Mouse (Mus musculus) hindbrain, embryonic 11.5 days (tissue): Measurements from ENCODE around the gene Cxcl12. TPM values are rescaled to one million over a fixed set of nuclear protein-coding genes. Genes with fewer than 3 reads are reported as not detected.

Experiments
- ATAC-seq: fragments of 200-750 bp; cut with Nextera tagmentation; 2 replicates; pipeline ENCODE4 v1.8.0; 2017; ENCODE audit warnings: mild to moderate bottlenecking, moderate TSS enrichment, moderate library complexity; ENCODE audit not compliant: low FRiP score
- DNase-seq: peaks from one replicate; pipeline ENCODE4 v3.0.0-alpha.2; 2015; ENCODE audit warnings: low spot score
- H3K27ac ChIP-seq: fragments of 300-500 bp; sonication (generic); 2 replicates; pipeline ENCODE4 v1.5.1; 2014; ENCODE audit warnings: mild to moderate bottlenecking, low read depth, low read length
- H3K27me3 ChIP-seq: fragments of 300-500 bp; sonication (generic); 2 replicates; pipeline ENCODE4 v1.6.1; 2014; ENCODE audit warnings: mild to moderate bottlenecking, low read length, moderate library complexity, mixed read lengths; ENCODE audit not compliant: control insufficient read depth, insufficient read depth
- H3K36me3 ChIP-seq: fragments of 300-500 bp; sonication (generic); 2 replicates; pipeline ENCODE4 v1.6.1; 2014; ENCODE audit warnings: mild to moderate bottlenecking, low read length, moderate library complexity, mixed read lengths; ENCODE audit not compliant: control insufficient read depth, insufficient read depth
- H3K4me1 ChIP-seq: fragments of 300-500 bp; sonication (generic); replicated peaks from 2 replicates; pipeline ENCODE4 v1.6.1; 2014; ENCODE audit warnings: low read length, mixed read lengths; ENCODE audit not compliant: control insufficient read depth, insufficient read depth
- H3K4me2 ChIP-seq: fragments of 300-500 bp; sonication (generic); replicated peaks from 2 replicates; pipeline ENCODE4 v1.6.1; 2014; ENCODE audit warnings: mild to moderate bottlenecking, low read depth, low read length
- H3K4me3 ChIP-seq: fragments of 300-500 bp; sonication (generic); 2 replicates; pipeline ENCODE4 v1.5.1; 2014; ENCODE audit warnings: low read depth, low read length
- H3K9ac ChIP-seq: fragments of 300-500 bp; sonication (generic); 2 replicates; pipeline ENCODE4 v1.6.1; 2014; ENCODE audit warnings: low read depth, low read length
- H3K9me3 ChIP-seq: fragments of 300-500 bp; sonication (generic); 2 replicates; pipeline ENCODE4 v1.6.1; 2016; ENCODE audit warnings: low read length; ENCODE audit not compliant: control insufficient read depth
- WGBS: fragments of 180-500 bp; shearing (Covaris S2); extraction: QIAGEN DNeasy Blood & Tissue Kit; methylation state at CpG from one replicate; pipeline ENCODE4 v1.1.7; 2014; 5-methylcytosine and 5-hydroxymethylcytosine counted together
- polyA plus RNA-seq: library from polyadenylated mRNA; unstranded; fragments of >200 nt; fragmentation: Nextera tagmentation; extraction: Ambion mirVana; gene quantifications from 2 replicates; pipeline ENCODE4 v1.2.1, GENCODE M21; 2014

The Cxcl12 gene
- polyA plus RNA-seq, 1 experiment from 2014 or later, result 65.1 TPM

DNA sequence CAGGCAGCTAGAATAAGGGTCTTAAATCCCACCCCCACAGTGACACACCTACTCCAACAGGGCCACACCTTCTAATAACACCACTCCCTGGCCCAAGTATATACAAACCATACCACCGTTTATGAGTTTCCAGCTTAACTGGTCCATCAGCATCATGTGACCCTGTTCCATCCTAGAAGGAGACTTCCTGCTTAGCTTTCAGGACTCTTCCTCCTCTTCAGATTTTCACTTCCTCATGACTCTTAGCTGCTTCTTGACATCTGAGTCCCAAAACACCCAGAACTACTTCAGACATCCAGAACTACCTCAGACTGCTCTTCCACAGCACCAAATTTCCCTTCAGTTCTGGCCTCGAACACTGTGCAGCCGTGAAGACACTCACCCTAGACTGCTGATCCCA, 22.1 kb downstream of the Cxcl12 start:
- Histone ChIP-seq H3K9ac (no peak overlapping the region), H3K4me2 (no peak overlapping the region), H3K9me3 (no peaks in the 10 kb centered on the region), H3K4me1 (no peaks in the 10 kb centered on the region), H3K27ac (no peak overlapping the region), H3K27me3 (no peaks in the 10 kb centered on the region), H3K4me3 (no peak overlapping the region), H3K36me3 (no peaks in the 10 kb centered on the region)
- ATAC-seq (no peak), DNase-seq (no peak)
- 98% methylated on average over 3 of the region's 3 CpGs for WGBS

DNA sequence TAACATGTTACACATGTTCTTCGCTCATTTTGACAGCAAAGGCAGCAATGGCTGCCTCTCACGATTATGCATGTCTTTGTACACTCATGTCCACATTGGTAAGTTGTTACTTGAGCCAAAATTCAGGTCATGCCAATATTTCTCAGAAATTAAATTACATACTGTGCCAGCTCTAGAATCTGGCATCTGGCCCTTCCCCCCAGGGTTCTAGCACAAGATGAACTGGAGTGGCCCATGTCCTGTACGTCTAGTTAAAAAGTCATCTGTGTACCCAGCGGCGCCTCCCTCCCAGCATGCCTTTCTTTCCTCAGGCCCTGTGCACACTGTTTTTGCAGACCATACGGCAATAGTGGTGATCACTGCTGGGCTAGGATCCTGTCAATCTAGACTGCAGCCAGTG, 23.4 kb downstream of the Cxcl12 start:
- DNase-seq, result no peak

DNA sequence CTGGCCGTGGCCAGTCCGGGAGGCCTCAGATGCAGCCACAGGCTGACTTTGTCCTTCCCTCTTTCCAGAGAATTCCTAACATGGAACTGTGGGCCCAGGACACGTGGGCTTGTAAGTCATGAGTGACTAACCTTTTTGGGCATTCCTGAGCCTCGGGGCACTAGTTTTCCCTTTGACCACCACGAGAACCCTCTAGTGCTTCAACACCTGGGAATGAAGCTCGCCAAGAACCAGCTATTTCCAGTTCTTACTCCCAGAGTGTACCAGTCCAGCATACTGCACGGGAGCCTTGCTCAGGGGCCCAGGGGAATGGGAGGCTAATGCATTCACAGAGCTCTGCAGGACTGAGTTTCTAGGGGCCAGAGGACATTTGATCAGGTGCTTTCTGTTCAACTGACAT, 24.3 kb downstream of the Cxcl12 start:
- H3K4me3 ChIP-seq, result no peak overlapping the region
- no peak overlapping the region for H3K27ac ChIP-seq
- 86% methylated on average over 7 of the region's 7 CpGs for WGBS
- H3K27me3 ChIP-seq, result no peaks in the 10 kb centered on the region
- H3K4me2 ChIP-seq, result no peak overlapping the region
- DNase-seq (no peak), ATAC-seq (no peak)
- no peaks in the 10 kb centered on the region for H3K4me1 ChIP-seq
- H3K9me3 ChIP-seq, result no peaks in the 10 kb centered on the region
- H3K9ac ChIP-seq, result no peak overlapping the region
- H3K36me3 ChIP-seq, result no peaks in the 10 kb centered on the region

More for the DNA sequence above, 23.4 kb downstream of the Cxcl12 start:
- Histone ChIP-seq H3K27ac (no peak overlapping the region), H3K4me2 (no peak overlapping the region), H3K4me3 (no peak overlapping the region), H3K9me3 (no peaks in the 10 kb centered on the region), H3K27me3 (no peaks in the 10 kb centered on the region), H3K36me3 (no peaks in the 10 kb centered on the region), H3K4me1 (no peaks in the 10 kb centered on the region), H3K9ac (no peak overlapping the region)
- 87% methylated on average over 6 of the region's 6 CpGs for WGBS
- ATAC-seq, result no peak

DNA sequence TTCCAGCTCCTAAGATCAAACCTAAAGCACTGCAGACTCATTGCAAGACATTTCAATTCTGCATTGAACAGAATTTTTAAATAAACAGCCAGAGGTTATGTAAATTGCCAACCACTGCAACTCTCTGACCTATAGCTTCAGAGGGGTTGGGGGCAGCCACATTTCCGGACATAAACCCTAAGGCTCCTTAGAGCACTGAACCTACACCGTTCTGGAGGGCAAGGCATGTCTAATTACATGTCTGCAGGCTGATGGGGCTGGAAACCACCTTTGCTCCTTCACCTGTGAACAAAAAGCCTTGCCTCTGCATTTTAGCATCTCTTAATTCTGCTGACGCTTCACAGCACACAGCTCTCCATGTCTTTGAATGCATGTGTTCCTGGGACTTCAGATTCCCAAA, 26.9 kb downstream of the Cxcl12 start:
- WGBS, result 75% methylated on average over 3 of the region's 3 CpGs
- Histone ChIP-seq H3K36me3 (no peaks in the 10 kb centered on the region), H3K27me3 (no peaks in the 10 kb centered on the region), H3K4me2 (no peak overlapping the region), H3K4me1 (no peaks in the 10 kb centered on the region), H3K4me3 (no peak overlapping the region), H3K9ac (no peak overlapping the region), H3K27ac (no peak overlapping the region), H3K9me3 (no peaks in the 10 kb centered on the region)
- ATAC-seq (no peak), DNase-seq (no peak)

DNA sequence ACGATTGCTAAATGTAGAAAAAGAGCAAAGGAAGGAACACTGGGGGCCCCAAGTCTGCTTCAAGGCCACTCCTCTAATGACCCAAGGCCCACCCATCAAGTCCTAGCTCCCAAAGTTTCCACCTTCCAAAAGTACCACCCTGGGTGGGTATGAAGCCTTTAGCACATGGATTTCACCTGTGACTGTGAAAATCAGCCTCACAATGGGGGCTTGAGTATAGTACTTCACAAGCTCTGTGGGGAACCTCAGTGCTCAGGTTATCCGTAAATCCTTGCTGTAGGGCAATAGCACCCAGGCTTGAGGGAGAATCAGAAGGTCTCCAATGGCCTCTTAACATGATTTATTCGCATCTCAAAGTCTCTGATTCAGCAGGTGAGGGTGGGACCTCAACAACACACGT, 30.5 kb downstream of the Cxcl12 start:
- 80% methylated on average over 4 of the region's 4 CpGs for WGBS
- H3K36me3 ChIP-seq, result no peaks in the 10 kb centered on the region
- H3K9ac ChIP-seq, result no peak overlapping the region
- H3K4me2 ChIP-seq, result no peak overlapping the region
- no peak overlapping the region for H3K27ac ChIP-seq
- H3K4me1 ChIP-seq, result no peaks in the 10 kb centered on the region
- no peak overlapping the region for H3K4me3 ChIP-seq
- ATAC-seq (no peak), DNase-seq (no peak)
- no peaks in the 10 kb centered on the region for H3K27me3 ChIP-seq
- H3K9me3 ChIP-seq, result no peaks in the 10 kb centered on the region

DNA sequence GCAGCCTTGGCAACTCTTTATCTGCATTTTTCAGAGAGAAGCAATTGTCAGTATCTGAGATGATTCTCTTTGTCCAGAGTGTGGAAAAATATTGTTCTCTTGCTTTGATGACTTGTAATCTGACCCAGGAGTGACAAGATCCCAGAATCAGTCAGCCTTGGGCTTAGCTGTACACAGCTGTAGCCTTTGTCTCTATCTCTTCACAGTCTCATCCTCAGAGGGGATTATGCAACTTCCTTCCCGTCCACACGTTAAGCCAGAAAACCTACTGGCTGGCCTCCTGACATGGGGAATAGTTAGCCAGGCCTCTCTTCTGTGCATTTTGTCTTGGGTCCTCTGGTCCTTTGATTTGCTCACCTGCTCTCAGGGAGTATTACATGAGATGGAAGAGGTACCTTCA, 31.4 kb downstream of the Cxcl12 start:
- no peaks in the 10 kb centered on the region for H3K36me3 ChIP-seq
- DNase-seq (no peak), ATAC-seq (no peak)

DNA sequence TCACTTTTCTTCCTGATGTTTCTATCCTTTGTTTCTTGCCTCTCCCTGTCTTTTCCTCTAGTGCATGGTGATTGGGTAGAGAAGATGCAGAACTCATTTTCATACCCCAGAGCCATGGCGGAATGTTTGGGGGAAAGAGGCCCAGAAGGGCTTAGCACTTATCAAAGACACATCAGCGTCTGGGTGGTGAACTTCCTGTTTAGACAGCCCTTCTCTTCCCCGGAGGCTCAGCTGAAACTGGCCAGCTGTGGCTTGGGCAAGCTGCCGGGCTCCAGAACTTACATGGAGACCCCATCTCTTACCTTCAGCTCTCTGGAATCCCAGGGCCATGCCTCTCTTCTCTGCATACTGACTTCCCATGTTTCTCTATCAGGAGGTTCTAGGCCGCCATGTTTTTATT, 32.6 kb downstream of the Cxcl12 start:
- no peak for ATAC-seq
- Histone ChIP-seq H3K27ac (no peak overlapping the region), H3K4me3 (no peak overlapping the region)

More for the DNA sequence above, 31.4 kb downstream of the Cxcl12 start:
- H3K27me3 ChIP-seq, result no peaks in the 10 kb centered on the region
- no peaks in the 10 kb centered on the region for H3K4me1 ChIP-seq
- H3K9me3 ChIP-seq, result no peaks in the 10 kb centered on the region
- no peak overlapping the region for H3K9ac ChIP-seq
- H3K4me3 ChIP-seq, result no peak overlapping the region
- 57% methylated on average over 2 of the region's 2 CpGs for WGBS
- H3K4me2 ChIP-seq, result no peak overlapping the region
- H3K27ac ChIP-seq, result no peak overlapping the region

DNA sequence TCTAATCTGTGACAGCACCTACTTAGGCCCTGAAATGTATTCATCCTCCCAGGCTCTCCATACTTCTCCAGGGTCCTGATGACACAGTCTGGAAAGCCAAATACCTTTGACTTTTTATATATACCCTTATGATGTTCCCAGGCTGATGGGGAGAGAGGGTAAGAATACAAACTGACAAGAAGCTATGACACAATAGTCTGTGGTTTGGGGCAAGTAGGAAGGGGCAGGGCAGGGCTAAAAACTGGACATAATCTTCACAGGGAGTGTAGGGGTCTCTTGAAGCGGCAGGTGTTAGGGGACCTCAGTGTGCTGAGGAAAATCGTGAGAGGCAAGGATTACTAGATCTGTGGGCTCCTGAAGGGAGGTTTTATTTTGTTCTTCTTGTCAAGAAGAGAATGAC, 33.1 kb downstream of the Cxcl12 start:
- no peak overlapping the region for H3K9ac ChIP-seq
- DNase-seq (no peak), ATAC-seq (no peak)
- H3K27ac ChIP-seq, result no peak overlapping the region
- no peaks in the 10 kb centered on the region for H3K4me1 ChIP-seq
- WGBS, result 88% methylated on average over 2 of the region's 2 CpGs
- no peak overlapping the region for H3K4me3 ChIP-seq
- no peaks in the 10 kb centered on the region for H3K27me3 ChIP-seq
- no peaks in the 10 kb centered on the region for H3K9me3 ChIP-seq
- H3K4me2 ChIP-seq, result no peak overlapping the region
- no peaks in the 10 kb centered on the region for H3K36me3 ChIP-seq

More for the DNA sequence above, 32.6 kb downstream of the Cxcl12 start:
- no peaks in the 10 kb centered on the region for H3K27me3 ChIP-seq
- 71% methylated on average over 5 of the region's 5 CpGs for WGBS
- no peaks in the 10 kb centered on the region for H3K36me3 ChIP-seq
- no peak overlapping the region for H3K4me2 ChIP-seq
- H3K9me3 ChIP-seq, result no peaks in the 10 kb centered on the region
- DNase-seq, result no peak
- no peaks in the 10 kb centered on the region for H3K4me1 ChIP-seq
- H3K9ac ChIP-seq, result no peak overlapping the region

DNA sequence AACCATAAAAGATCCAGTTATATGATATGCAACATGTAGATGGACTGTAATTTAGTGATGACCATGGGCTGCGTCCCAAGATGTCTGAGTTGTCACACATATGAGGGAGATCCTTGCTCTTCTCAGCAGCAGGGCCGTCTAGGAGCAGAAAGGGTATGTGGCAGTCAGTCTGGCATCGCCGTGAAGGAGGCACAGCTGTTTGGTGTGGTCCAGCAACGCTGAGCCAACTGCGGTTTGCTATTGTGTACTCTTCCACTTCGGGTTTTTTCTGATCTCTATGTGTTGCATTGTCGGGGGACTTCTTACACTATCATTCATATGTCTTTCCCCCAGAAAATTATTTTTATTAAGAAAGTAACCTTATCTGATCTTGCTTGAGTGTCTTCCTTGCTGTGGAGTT, 33.5 kb downstream of the Cxcl12 start:
- H3K27me3 ChIP-seq, result no peaks in the 10 kb centered on the region
- no peak overlapping the region for H3K9ac ChIP-seq
- H3K27ac ChIP-seq, result no peak overlapping the region
- H3K36me3 ChIP-seq, result no peaks in the 10 kb centered on the region
- DNase-seq (no peak), ATAC-seq (no peak)
- WGBS, result 89% methylated on average over 8 of the region's 8 CpGs
- H3K4me1 ChIP-seq, result no peaks in the 10 kb centered on the region
- H3K4me2 ChIP-seq, result no peak overlapping the region
- no peak overlapping the region for H3K4me3 ChIP-seq
- H3K9me3 ChIP-seq, result no peaks in the 10 kb centered on the region
